Mouse (Mus musculus) layer of hippocampus, adult 9-10 months (tissue): Measurements from ENCODE around the gene Pdcd7.
"Not testable (repeated sequence)": the region's sequence is repeated elsewhere in the genome, so short reads cannot be mapped to it uniquely, and the experiment has no call there.

ENCODE experiments used
- DNase-seq: peaks from one replicate; pipeline ENCODE4 v3.0.0; 2022; ENCODE audit warnings: low spot score

Gene Pdcd7

DNA sequence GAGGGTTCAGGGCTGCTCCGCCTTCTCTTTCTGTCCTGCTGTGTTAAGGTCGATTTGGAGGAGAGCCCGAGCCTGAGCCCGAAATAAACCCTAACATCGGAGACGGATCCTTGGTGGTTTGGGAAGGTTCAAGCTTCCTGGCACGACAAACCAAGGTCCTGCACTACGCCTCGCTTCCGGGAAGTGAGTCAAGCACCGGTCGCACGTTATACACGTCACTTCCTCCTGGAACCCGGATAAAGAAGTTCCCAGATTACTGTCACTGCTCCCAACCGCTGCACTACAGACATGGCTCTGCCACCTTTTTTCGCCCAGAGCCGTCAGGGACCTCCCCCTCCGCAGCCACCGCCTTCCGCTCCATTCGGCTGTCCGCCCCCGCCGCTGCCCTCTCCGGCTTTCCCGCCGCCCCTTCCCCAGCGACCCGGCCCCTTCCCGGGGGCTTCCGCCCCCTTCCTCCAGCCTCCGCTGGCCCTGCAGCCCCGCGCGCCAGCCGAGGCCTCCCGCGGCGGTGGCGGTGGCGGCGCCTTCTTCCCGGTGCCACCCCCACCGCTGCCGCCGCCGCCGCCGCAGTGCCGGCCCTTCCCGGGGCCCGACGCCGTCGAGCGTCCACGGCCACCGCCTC is at the start of gene Pdcd7:
TSS of gene Pdcd7 (plus strand) at position 251 of the 622 bp plus-strand sequence.
- DNase-seq, result peak; percentile 93

DNA sequence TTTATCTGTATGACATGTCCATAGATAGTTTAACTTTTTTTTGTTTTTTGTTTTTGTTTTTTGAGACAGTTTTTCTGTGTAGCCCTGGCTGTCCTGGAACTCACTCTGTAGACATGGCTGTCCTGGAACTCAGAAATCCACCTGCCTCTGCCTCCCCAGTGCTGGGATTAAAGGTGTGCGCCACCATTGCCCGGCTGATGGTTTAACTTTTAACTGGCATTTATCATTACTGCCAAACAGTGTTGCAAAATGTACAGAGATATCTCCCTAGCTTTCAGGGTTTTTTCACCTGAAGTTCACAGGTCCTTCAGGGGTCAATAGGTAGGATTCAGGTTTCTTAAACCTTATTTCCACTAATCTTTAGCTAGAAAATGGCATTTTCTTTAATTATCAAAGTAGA is 48.8 kb upstream of the Pdcd7 start:
- DNase-seq, result no peak

DNA sequence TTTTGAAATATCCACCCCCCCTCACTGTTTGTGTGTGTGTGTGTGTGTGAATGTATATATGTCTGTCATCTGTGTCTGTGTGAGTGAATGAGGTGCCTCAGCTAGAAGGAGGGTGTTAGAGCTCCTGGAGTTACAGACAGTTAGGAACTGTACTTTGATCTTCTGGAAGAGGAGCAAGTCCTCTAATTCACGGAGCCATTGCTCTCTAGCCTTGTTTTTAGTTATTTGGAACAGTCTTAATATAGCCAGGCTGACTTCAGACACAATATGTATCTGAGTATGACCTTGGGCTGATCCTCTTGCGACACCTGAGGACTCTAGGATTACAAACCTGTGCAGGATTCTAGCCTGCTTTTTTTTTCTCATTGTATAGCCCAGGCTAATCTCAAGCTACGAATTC is 47.1 kb upstream of the Pdcd7 start:
- no peak for DNase-seq

DNA sequence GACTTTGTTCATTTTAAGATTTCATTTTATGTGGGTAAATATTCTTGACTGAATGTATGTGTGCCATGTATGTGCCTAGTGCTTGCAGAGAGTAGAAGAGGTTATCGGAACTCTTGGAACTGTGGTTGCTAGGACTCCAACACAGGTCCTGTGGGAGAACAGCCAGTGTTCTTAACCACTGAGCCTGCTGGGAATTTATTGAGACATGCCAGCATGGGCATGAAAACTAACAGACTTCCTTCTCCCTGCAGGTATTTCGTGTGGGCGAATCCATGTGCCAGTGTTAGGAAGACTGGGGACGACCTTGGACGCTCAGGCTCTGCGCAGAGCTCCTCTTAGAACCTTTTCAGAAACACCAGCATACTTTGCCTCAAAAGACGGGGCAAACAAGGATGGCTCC is 46.3 kb upstream of the Pdcd7 start:
- no peak for DNase-seq

DNA sequence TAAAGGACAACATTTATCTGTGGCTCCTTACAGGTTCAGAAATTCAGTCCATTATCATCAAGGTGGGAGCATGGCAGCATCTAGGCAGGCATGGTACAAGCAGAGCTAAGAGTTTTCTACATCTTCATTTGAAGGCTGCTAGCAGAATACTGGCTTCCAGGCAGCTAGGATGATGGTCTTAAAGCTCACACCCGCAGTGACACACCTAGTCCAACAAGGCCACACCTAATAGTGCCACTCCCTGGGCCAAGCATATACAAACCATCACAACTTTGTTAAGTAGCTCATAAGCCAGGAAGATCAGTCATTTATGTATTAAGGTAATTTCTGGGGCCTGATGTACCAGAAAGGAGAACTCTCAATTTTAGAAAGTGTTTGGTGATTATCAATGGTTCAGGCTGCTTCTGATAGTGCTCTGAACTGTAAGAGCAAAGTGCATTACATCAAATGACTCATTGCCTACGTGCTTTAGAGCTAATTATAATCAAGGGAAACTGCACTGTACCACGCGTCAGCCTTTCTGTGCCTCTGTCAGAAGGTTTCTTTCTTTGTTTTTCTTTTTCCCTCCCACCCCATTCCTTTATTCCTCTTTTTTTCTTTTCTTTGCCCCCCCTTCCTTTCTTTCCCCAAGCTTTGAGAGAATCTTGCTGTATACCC is 43.4 kb upstream of the Pdcd7 start:
- no peak for DNase-seq

DNA sequence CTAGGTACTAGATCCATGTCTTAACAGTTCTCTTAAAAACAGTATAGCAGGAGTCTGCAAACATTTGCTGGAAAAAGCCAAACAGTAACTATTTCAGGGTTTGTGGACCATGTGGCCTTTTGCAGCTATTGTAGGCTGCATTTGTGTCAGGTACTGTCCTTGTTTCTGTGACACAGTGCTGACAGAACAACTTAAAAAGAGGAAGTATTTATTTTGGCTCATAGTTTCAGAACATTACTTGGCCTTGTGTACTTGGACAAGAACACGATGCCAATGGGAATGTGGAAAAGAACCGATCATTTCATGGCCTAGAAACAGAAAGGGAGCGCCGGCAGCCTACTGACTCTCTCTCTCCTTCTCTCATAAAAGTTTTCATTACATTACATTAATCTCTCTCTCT is 42.3 kb upstream of the Pdcd7 start:
- DNase-seq, result no peak

DNA sequence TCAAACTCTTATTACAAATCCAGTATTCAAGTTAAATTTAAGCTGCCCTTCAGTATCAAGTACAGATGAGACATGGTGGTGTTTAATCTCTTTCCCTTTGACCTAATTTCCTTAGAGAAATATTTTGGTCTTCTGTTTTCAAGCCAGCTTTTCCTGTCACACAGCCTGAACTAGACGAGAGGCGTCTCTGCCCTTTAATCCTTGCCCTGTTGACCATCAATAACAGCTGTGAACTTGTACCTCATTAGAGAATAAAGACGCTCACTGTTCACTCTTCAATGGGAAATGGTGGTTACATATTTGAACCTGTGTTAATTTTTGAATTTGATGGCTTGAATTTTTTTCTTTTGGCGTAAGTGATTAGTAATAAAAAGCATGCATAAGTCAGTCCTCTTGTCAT is 41.6 kb upstream of the Pdcd7 start:
- DNase-seq, result no peak

DNA sequence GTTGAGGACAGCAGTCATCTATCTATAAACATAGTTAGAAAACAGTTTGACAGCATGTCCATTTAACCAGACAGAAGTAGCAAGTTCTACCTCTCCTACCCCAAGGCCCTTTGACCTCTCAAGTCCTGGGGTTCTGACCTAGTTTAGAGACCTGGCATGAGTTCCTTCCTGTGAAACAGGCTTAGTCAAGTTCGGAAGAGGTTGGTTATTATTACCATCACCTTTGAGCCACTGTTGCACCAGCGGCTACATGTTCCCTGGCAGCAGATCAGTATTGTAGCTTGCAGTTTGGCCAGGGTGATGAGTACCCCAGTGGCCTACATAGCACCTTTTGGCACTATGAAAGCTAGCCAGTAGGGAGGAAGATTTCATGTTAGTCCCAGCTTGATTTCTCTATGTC is 39.2 kb upstream of the Pdcd7 start:
- DNase-seq, result no peak

DNA sequence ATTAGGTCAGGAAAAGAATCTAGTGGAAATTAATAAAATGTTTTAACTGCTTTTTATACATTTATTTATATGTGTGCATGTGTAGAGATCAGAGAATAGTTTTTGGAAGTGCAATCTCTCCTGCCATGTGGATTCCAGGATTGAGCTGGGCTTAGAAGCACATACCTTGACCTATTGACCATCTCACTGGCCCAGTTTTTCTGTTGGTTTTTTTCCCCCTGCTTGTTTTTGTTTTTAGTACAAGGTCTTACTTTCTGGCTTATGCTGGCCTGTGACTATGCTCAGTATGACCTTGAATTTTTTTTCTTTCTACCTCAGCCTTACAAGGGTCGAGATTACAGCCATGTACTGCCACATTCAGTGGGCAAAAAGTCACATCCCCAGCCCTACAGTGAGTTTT is 37.9 kb upstream of the Pdcd7 start:
- no peak for DNase-seq

DNA sequence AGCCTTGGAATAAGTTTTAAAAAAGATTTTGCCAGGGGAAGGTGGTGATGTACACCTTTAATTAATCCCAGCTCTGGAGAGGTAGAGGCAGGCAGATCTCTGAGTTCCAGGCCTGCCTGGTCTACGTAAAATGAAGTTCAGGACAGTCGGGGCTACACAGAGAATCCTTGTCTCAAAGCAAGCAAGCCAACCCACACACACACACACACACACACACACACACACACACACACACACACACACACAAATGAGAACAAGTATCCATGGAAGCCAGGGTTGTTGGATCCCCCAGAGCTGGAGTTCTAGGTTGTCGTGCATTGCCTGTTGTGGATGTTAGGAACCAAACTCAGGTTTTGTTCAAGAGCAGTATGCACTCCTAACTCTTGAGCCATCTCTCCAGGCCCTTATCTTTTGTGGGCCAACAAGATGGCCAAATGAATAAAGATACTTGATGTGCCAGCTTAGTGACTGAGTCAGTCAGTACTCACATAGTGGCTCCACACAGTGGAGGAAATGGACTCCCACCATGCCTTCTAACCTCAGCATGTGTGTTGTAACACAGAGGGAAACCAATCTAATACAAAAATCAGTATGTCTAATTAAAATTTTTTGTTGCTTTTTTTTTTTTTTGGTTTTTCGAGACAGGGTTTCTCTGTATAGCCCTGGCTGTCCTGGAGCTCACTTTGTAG is 33.1 kb upstream of the Pdcd7 start:
- no peak for DNase-seq

DNA sequence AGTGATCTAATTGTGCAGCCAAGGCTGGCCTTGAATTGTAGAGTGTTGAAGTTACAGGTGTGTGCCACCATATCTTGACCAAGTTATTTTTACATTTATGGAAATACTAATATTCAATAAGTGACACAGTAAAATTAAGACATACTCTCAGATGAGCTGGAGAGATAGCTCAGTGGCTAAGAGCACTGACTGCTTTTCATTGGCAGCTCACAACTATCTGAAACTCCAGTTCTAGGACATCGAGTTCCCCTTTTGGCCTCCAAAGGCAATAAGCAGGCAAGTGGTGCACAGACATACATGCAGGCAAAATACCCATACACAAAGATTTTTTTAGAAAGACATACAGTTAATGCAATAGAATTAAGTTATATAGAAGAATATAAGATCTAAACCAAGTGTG is 32.1 kb upstream of the Pdcd7 start:
- DNase-seq, result no peak

DNA sequence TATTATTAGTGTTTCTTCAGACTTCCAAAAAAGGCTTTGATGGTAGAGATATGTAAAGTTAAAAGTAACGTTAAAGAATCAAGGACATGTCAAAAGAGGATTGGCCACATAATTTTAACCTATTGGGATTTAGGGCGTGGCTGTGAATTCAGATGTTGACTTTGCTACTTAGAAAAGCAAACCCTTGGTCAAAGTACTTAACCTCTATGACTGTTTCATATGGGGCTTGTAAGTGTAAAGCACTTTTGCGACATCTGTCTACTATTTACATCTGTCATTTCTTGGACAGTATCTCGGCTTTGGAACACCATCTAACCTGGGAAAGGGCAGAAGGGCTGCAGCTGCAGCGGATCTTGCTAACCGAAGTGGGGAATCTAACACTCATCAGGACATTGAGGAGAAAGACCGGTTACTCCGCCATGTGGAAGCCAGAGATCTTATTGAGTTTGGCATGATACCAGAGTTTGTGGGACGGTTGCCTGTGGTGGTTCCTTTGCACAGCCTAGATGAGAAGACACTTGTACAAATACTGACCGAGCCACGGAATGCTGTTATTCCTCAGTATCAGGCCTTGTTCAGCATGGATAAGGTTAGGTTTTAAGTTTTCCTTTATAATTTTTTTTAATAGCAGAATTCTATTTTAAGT is 23.5 kb upstream of the Pdcd7 start:
- no peak for DNase-seq

DNA sequence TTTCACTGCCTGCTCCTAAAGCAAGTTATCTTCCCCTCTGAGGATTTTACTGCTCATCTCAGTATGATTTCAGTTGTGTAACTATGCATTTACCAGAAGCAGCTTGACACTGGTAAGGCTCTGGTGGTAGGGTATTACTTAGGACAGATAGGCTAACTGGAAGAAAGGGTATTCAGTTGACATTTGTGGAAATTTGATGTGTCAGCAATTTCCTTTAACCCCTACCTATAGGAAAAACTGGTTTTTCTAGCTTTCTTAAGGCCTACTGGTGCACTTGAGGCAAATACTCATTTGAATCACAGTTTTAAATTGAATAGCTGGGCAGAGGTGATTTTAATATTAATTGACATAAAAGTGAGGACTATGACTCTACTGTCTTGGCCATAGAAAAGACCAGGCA is 19.9 kb upstream of the Pdcd7 start:
- no peak for DNase-seq

DNA sequence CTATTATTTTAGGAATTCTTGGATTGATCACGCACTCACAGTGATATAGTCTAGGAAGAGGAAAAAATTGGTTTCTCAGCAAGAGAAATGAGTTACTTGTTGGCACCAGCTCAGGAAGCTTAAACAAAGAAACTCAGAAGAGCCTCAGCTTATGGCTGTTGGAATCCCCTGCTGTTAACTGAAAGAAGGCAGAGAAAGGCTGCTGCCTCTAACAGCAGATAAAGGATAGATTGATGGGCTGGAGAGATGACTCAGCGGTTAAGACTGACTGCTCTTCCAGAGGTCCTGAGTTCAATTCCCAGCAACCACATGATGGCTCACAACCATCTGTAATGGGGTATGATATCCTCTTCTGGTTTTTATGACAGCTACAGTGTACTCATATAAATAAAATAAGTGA is 18.5 kb upstream of the Pdcd7 start:
- DNase-seq, result no peak

DNA sequence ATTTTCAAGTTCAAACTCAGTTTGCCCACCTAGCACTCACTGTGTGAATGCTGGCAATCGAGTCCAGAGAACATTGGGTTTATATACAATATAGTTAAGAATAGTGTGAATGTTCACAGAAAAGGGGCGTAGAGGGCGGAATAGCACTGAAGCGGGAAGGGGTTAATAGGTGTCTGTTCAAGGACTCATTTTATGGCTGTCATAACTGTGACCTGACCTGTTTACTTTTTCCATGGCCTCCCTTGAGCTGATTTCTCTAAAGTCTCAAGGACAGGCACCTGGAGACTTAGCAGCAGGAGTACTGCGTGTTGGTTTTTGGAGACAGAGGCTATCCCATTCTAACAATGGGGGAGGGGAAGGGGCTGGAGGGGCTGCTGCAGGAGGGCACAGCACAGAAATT is 11.9 kb upstream of the Pdcd7 start:
- no peak for DNase-seq

DNA sequence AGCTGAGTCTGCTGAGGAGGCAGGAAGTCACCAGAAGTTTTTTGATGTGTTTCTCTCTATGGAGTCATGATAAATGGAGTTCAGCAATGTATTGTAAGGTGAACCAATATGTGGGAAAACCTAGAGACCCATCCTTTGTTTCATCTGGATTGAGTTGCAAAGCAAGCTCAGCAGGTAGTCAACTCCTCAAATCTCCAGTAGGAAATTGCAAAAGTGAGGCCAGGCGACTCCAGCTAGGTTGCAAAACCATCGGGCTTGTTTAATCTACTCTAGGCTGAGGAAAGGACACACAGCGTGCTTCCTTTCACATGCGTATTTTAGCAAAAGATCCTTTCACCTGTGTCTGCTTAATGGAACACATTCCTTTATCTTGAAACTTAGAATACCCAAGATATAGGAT is 6.8 kb upstream of the Pdcd7 start:
- no peak for DNase-seq

DNA sequence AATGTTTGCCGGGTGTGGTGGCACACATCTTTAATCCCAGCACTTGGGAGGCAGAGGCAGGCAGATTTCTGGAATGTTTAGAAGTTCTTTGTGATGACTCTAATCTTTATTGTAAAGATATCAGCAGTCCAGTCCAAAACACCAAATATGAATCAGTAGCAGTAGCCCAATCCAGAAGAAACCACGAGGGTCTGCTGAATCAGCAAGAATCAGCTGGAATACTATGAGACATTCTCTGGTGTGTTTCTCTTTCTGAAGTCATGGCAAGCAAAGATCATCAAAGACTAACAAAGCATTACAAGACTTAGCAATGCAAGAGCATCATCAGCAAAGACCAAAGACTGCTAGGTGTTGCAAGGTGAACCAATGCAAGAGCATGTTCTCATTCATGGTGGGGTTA is 5.5 kb upstream of the Pdcd7 start:
- DNase-seq, result no peak

DNA sequence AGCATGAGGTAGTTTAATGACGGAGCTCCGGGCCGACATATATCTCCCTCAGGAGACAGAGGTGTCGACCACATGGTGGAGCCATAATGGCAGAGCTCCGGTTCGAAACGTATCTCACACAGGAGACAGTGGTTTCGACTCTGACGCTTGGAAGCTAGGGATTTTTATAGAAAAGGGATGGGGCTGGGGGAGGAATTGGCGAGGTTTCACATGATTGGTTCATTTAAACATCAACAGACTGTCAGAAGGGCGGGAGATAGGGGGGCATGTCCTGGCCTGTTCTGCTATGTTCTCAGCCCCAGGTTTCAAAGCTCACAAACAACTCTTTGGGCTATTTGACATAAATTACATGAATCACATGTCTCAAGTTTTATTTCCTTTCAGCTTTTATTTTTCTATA is 465 bp upstream of the Pdcd7 start:
- DNase-seq, result not testable (repeated sequence)

DNA sequence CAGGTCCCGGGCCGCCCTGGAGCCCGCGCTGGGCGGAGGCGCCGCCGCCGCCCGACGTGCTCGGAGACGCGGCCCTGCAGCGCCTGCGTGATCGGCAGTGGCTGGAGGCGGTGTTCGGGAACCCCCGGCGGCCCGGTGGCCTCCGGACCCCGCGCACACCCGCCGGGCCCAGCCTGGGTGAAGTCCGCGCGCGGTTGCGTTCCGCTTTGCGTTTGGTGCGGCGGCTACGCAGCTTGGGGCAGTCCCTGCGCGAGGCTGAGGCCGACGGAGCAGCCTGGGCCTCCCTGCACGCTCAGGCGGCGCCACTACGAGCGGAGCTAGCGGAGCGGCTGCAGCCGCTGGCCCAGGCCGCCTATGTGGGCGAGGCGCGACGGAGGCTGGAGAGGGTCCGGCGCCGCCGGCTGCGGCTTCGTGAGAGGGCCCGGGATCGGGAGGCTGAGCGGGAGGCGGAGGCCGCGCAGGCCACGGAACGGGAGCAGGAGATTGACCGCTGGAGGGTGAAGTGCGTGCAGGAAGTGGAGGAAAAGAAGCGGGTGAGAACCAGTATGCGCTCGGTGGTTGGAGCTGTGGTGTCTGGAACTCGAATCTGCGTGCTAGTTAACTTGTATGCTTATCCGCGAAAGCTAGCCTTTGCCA is 690 bp downstream of the Pdcd7 start:
- DNase-seq, result no peak

DNA sequence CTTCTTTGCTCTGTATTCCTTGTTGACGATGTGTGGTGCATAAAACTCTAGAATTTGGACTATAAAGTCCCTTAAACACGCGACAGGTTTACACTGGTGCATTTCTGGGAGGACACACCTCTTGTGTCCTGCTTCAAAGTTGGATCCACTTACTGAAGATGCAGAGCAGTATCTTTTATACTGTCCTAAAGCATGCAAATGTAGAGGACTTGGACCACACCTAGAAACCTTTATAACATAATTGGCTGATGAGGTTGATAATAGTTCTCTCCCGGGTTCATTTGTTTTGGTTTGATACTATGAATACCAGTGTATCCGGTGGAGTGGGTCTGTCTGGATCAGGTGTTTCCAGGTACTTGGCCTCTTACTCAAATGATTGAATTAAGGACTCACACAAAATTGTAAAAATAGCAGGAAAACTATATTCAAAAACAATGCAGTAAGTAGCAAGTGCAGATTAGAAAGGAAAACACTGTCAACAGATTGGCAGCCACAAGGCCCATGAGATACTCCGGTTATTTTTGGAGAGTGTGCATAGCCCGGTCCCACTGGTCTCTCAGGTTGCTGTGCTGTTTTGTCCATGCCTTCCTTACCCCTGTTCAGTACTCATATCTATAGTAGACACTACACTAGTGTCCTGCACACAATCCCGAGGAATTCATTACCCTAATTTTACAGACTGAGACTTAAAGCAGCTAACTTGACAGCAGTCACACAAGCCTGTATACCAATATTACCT is 1.4 kb downstream of the Pdcd7 start:
- DNase-seq, result no peak

DNA sequence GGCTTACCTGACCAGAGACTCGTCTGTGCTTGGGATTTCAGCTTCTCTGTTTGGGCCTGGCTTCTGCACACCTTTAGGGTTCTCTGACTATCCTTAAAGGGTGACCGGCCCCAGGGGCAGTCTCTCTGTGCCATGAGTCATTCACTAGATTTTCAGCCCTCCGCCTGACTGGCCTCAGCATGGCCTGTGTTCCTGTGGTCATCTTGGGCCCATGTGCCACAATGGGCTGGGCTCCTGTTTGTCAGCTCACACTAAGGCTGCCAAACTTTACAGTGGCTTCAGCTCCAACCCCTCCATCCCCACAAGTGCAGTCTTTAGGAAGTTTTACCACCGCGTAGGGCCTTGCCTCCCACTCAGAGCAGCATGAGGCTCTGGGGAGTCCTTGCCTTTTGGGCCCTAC is 7.3 kb downstream of the Pdcd7 start:
- DNase-seq, result no peak

DNA sequence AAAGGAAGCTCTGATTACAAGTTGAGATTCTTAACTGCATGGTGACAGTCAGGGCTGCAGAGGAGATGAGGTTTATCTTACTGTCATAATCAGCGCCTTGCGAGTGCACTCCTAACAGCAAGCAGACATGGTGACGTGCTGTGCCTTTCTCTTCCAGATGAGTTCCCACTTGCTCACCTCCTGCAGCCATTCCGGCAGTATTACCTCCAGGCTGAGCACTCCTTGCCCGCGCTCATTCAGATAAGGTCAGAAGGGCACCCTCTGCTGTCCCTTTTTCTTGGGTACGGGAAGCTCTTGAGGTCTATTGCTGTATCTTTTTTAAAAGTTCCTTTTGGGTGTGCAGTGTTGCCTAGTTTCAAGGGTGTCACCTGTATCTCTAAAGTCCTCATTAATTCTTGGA is 10.7 kb downstream of the Pdcd7 start:
- no peak for DNase-seq
